Mouse (Mus musculus): ENCODE results near the gene Gpha2. TPM values are rescaled to one million over a fixed set of nuclear protein-coding genes. Genes with fewer than 3 reads are reported as not detected.
A peak's percentile ranks its signal among the peaks of the same experiment; 100 is the strongest.

Gpha2 gene
- 2.0 and 2.4 TPM in 2 replicates for polyA plus RNA-seq (2016; fragmentation: Nextera tagmentation; extraction: Ambion mirVana)

GRCm38 (mm10) chr19:6226135-6226534, at the start of gene Gpha2:
Gene Gpha2 (plus strand): TSS chr19:6226380.
- peak within 1 kb of the TSS; percentile 69 for H3K27ac ChIP-seq
- WGBS: 4% methylated on average over 2 of the region's 2 CpGs

DNA sequence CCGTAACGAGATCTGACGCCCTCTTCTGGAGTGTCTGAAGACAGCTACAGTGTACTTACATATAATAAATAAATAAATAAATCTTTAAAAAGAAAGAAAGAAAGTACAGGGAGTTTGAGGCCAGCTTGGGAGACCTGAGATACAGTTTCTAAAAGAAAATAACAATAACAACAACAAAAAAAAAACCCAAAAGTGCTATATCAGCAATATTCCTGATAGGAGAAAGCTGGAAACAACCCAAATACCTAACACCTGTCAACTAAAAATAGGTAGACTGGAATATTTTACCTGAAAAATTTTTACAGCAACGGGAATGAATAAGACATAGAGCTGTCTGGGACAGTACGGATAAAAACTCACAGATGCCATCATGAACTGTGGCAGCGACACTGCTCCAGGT, 47.4 kb upstream of the Gpha2 start:
- H3K4me1 ChIP-seq (replicated peaks): 0 out of 2 replicates have a peak, but pooled peaks cover 5% of the 10 kb centered on the region
- no peak overlapping the region for H3K27ac ChIP-seq
- no peaks in the 10 kb centered on the region for H3K36me3 ChIP-seq
- H3K27me3 ChIP-seq: no peaks in the 10 kb centered on the region
- no peak for ATAC-seq (ENCODE audit: insufficient number of reproducible peaks, insufficient read depth, low FRiP score, low TSS enrichment, low read depth)
- no peaks in the 10 kb centered on the region for H3K9me3 ChIP-seq
- H3K4me2 ChIP-seq: no peak overlapping the region
- 95% methylated on average over 6 of the region's 6 CpGs for WGBS
- H3K4me3 ChIP-seq (replicated peaks): no peak overlapping the region
- no peak overlapping the region for H3K9ac ChIP-seq (replicated peaks)

More at GRCm38 (mm10) chr19:6226135-6226534, at the start of gene Gpha2:
- Histone ChIP-seq H3K4me1 (replicated peaks) (peaks cover 7% of the 10 kb centered on the region; the same call in 1 of the 2 replicates), H3K36me3 (peaks cover 44% of the 10 kb centered on the region), H3K27me3 (no peaks in the 10 kb centered on the region), H3K4me3 (replicated peaks) (no peak within 1 kb of the TSS), H3K4me2 (no peak within 1 kb of the TSS), H3K9me3 (no peaks in the 10 kb centered on the region), H3K9ac (replicated peaks) (no peak within 1 kb of the TSS)
- peak; percentile 57; the same call in 1 of the 2 replicates for ATAC-seq (ENCODE audit: insufficient number of reproducible peaks, insufficient read depth, low FRiP score, low TSS enrichment, low read depth)

DNA sequence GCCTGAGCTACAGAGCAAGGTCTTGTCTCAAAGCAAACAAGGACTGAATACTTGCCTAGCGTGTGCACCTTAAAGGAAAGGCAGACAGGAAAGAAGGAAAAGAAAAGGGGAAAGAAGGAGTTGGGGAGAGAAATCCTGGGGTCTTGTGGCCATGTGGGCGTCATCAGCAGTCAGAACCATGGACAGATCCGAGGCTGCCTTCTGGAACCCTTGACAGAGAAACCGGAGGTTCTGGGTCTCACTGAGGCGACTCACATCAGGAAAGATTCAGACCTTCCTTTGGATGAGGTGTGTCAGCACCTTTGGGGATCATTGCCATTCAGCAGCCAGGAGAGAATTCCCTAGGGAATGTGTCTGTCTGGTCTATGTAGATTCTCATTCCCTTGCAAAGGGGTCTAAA, 44.6 kb upstream of the Gpha2 start:
- Histone ChIP-seq H3K27me3 (no peaks in the 10 kb centered on the region), H3K4me3 (replicated peaks) (no peak overlapping the region), H3K4me1 (replicated peaks) (0 out of 2 replicates have a peak, but pooled peaks cover 5% of the 10 kb centered on the region), H3K9me3 (no peaks in the 10 kb centered on the region), H3K9ac (replicated peaks) (no peak overlapping the region), H3K36me3 (no peaks in the 10 kb centered on the region), H3K4me2 (no peak overlapping the region), H3K27ac (no peak overlapping the region)
- 20% methylated on average over 5 of the region's 5 CpGs for WGBS
- ATAC-seq (ENCODE audit: insufficient number of reproducible peaks, insufficient read depth, low FRiP score, low TSS enrichment, low read depth): no peak

DNA sequence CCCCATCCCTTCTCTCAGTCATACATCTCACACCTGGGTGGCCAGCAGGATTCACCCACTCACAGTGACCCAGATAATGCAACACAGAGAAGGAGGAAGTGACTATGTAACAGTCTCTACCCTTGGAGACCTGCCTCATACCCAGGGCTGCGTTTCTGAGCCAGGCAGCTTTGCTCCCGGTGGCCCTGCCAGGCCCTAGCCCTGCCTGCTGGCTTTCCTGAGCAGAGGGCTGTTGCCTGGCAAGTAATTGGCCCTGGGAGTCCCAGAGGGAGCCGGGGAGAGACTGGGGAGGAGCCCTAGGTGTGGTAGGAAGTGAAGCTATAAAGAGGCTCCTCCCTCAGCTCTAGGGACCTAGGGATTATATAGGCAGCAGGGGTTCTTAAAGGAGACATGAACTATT, 43.6 kb upstream of the Gpha2 start:
- H3K9me3 ChIP-seq: no peaks in the 10 kb centered on the region
- ATAC-seq (ENCODE audit: insufficient number of reproducible peaks, insufficient read depth, low FRiP score, low TSS enrichment, low read depth): no peak
- H3K36me3 ChIP-seq: no peaks in the 10 kb centered on the region
- no peaks in the 10 kb centered on the region for H3K27me3 ChIP-seq
- H3K4me2 ChIP-seq: no peak overlapping the region
- H3K27ac ChIP-seq: no peak overlapping the region
- H3K4me1 ChIP-seq (replicated peaks): 0 out of 2 replicates have a peak, but pooled peaks cover 5% of the 10 kb centered on the region
- H3K9ac ChIP-seq (replicated peaks): no peak overlapping the region
- H3K4me3 ChIP-seq (replicated peaks): no peak overlapping the region
- WGBS: 9% methylated on average over 3 of the region's 3 CpGs

- no peaks in the 10 kb centered on the region for H3K9me3 ChIP-seq
- H3K27ac ChIP-seq: no peak within 1 kb of the TSS
- no peaks in the 10 kb centered on the region for H3K36me3 ChIP-seq
- 0 out of 2 replicates have a peak, but pooled peaks cover 5% of the 10 kb centered on the region for H3K4me1 ChIP-seq (replicated peaks)
- ATAC-seq (ENCODE audit: insufficient number of reproducible peaks, insufficient read depth, low FRiP score, low TSS enrichment, low read depth): no peak
- H3K4me2 ChIP-seq: no peak within 1 kb of the TSS
- no peak within 1 kb of the TSS for H3K9ac ChIP-seq (replicated peaks)
- no peaks in the 10 kb centered on the region for H3K27me3 ChIP-seq
- WGBS: 85% methylated on average over 23 of the region's 23 CpGs
- no peak within 1 kb of the TSS for H3K4me3 ChIP-seq (replicated peaks)
Observed at GRCm38 (mm10) chr19:6184131-6184530, 42.0 kb upstream of the Gpha2 start, which contains the start of gene Majin. Gene Majin (plus strand): TSS chr19:6184388.

DNA sequence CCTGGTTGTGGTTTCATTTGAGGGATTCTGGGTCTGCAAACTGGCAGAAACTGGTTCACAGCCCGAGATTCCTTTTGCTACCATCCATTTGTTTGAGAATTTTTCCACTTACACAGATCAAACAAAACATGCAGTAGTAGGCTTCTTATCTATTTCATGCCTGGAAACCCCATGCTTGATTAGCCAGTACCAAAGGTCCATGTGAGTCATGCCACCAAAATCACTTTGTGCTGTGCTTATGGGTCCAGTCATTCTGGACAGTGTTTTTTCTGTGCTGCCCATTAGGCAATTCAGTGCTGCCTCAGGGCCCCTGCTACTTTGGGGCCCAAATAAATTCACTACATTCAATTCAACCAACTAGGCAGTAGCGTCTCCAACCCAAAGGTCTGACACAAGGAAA, 21.9 kb upstream of the Gpha2 start:
- H3K27me3 ChIP-seq: no peaks in the 10 kb centered on the region
- H3K36me3 ChIP-seq: no peaks in the 10 kb centered on the region
- ATAC-seq (ENCODE audit: insufficient number of reproducible peaks, insufficient read depth, low FRiP score, low TSS enrichment, low read depth): no peak
- 78% methylated on average over 2 of the region's 2 CpGs for WGBS
- H3K9ac ChIP-seq (replicated peaks): no peak overlapping the region
- H3K4me3 ChIP-seq (replicated peaks): no peak overlapping the region
- no peaks in the 10 kb centered on the region for H3K4me1 ChIP-seq (replicated peaks)
- H3K27ac ChIP-seq: no peak overlapping the region
- H3K4me2 ChIP-seq: no peak overlapping the region
- no peaks in the 10 kb centered on the region for H3K9me3 ChIP-seq

DNA sequence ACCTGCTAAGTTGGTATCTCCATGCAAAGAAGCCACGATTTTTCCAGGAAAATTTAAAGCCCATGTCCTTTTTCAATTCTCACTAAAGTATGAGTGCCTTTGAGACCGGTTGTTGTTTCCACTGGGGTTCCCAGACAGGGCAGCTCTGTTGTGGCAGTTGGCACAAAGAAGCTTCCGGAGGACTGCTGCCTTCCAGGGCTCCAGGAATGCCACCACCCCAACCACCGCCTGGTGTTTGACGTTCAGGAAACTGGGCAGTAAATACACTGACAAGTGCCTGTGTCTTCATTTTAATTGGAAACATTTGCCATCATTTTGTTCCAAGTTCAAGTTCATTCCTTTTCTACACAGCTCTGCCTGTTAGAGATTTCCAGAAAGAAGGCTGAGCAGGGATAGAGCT, 19.5 kb upstream of the Gpha2 start:
- H3K27ac ChIP-seq: no peak overlapping the region
- H3K27me3 ChIP-seq: no peaks in the 10 kb centered on the region
- no peak for ATAC-seq (ENCODE audit: insufficient number of reproducible peaks, insufficient read depth, low FRiP score, low TSS enrichment, low read depth)
- no peaks in the 10 kb centered on the region for H3K36me3 ChIP-seq
- whole genome bisulfite sequencing: 58% methylated on average over 5 of the region's 5 CpGs
- no peak overlapping the region for H3K4me2 ChIP-seq
- H3K4me1 ChIP-seq (replicated peaks): no peaks in the 10 kb centered on the region
- no peak overlapping the region for H3K9ac ChIP-seq (replicated peaks)
- H3K4me3 ChIP-seq (replicated peaks): no peak overlapping the region
- no peaks in the 10 kb centered on the region for H3K9me3 ChIP-seq

DNA sequence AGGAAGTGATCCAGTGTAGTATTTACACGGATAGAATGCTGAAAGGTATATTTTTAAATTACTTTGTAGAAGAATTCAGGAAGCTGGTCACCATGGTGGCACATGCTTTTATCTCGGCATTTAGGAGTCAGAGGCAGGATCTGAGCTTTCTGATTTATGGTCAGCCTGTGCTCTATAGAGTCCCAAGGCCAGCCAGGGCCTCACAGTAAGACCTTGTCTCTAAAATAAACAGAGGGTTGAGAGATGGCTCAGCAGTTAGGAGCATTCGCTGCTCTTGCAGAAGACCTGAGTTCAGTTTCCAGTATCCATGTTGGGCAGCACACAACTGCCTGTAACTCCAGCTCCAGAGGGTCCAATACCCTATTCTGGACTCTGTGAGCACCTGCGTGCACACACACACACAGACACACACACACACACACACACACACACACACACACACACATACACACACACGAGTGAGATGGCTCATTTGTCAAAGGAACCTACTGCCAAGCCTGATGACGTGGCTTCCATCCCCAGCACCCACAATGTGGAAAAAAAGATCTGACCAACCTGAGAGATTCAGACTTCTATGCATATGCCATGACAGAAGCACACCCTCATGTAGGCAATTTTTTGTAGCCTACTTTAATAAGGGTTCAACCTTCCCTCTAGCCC, 10.0 kb upstream of the Gpha2 start:
- Histone ChIP-seq H3K27me3 (no peaks in the 10 kb centered on the region), H3K4me2 (no peak overlapping the region), H3K4me1 (replicated peaks) (no peaks in the 10 kb centered on the region), H3K4me3 (replicated peaks) (no peak overlapping the region), H3K9ac (replicated peaks) (no peak overlapping the region), H3K9me3 (no peaks in the 10 kb centered on the region), H3K36me3 (no peaks in the 10 kb centered on the region), H3K27ac (no peak overlapping the region)
- no peak for ATAC-seq (ENCODE audit: insufficient number of reproducible peaks, insufficient read depth, low FRiP score, low TSS enrichment, low read depth)
- WGBS: 74% methylated on average over 6 of the region's 6 CpGs

GRCm38 (mm10) chr19:6218606-6219005, 7.6 kb upstream of the Gpha2 start:
- no peak overlapping the region for H3K4me3 ChIP-seq (replicated peaks)
- no peaks in the 10 kb centered on the region for H3K4me1 ChIP-seq (replicated peaks)
- H3K9ac ChIP-seq (replicated peaks): no peak overlapping the region
- no peaks in the 10 kb centered on the region for H3K9me3 ChIP-seq
- H3K27me3 ChIP-seq: no peaks in the 10 kb centered on the region
- ATAC-seq (ENCODE audit: insufficient number of reproducible peaks, insufficient read depth, low FRiP score, low TSS enrichment, low read depth): no peak
- H3K36me3 ChIP-seq: no peaks in the 10 kb centered on the region
- no peak overlapping the region for H3K4me2 ChIP-seq
- 76% methylated on average over 6 of the region's 6 CpGs for WGBS
- H3K27ac ChIP-seq: no peak overlapping the region

- H3K27ac ChIP-seq: peak overlapping the region; percentile 69; the same call in 1 of the 2 replicates
- 81% methylated on average over 14 of the region's 14 CpGs for WGBS
- no peak for ATAC-seq (ENCODE audit: insufficient number of reproducible peaks, insufficient read depth, low FRiP score, low TSS enrichment, low read depth)
Observed at GRCm38 (mm10) chr19:6226763-6227162, 583 bp downstream of the Gpha2 start.

DNA sequence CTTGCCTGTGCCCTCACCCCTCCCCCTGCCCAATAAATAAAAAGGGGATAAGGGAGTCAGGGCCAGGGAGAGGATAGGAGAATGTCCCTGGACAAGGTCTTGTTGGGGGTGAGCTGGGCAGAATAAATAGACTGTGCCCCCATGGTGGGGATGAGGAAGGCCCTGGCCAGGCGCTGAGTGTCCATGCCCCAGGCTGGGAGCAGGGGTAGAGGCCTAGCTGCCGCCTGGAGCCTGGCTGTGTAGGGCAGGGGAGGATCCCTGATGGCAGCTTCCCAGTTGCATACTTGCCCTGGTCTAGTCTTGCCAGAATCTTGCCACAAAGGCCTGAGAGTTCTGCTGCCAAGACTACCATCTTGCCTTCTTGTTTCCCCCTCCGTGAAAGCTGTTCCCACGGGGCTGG, 1.7 kb downstream of the Gpha2 start:
- H3K4me2 ChIP-seq: no peak overlapping the region
- H3K4me1 ChIP-seq (replicated peaks): peaks cover 7% of the 10 kb centered on the region; the same call in 1 of the 2 replicates
- H3K27me3 ChIP-seq: no peaks in the 10 kb centered on the region
- no peak overlapping the region for H3K27ac ChIP-seq
- no peak for ATAC-seq (ENCODE audit: insufficient number of reproducible peaks, insufficient read depth, low FRiP score, low TSS enrichment, low read depth)
- H3K9me3 ChIP-seq: no peaks in the 10 kb centered on the region
- H3K36me3 ChIP-seq: peaks cover 60% of the 10 kb centered on the region
- H3K9ac ChIP-seq (replicated peaks): no peak overlapping the region
- H3K4me3 ChIP-seq (replicated peaks): no peak overlapping the region
- 86% methylated on average over 4 of the region's 4 CpGs for WGBS

More at GRCm38 (mm10) chr19:6226763-6227162, 583 bp downstream of the Gpha2 start:
- Histone ChIP-seq H3K9me3 (no peaks in the 10 kb centered on the region), H3K4me2 (no peak overlapping the region), H3K36me3 (peaks cover 50% of the 10 kb centered on the region), H3K27me3 (no peaks in the 10 kb centered on the region), H3K4me1 (replicated peaks) (peaks cover 7% of the 10 kb centered on the region; the same call in 1 of the 2 replicates), H3K9ac (replicated peaks) (no peak overlapping the region), H3K4me3 (replicated peaks) (no peak overlapping the region)

DNA sequence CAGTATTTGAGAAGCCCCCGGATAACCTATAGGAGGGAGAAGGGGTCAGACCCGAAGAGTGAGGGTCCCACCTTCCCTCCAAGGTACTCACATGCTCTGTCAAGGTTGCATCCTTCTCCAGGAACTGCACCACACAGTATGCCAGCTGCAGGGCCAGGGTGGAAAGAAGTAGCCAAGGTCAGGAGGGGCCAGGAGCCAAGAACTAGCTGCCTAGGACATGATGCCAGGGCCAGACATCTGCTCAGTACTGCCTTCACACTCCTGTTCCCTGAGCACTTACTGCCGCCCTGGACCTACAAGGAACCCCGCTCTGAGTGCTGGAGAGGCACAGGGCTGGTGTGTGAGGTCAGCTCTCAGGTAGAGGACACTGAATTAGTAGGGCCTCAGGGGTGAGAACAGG, 4.2 kb downstream of the Gpha2 start:
- H3K9ac ChIP-seq (replicated peaks): no peak overlapping the region
- H3K9me3 ChIP-seq: no peaks in the 10 kb centered on the region
- H3K27ac ChIP-seq: no peak overlapping the region
- no peaks in the 10 kb centered on the region for H3K27me3 ChIP-seq
- H3K4me1 ChIP-seq (replicated peaks): peaks cover 20% of the 10 kb centered on the region
- H3K36me3 ChIP-seq: peaks cover 68% of the 10 kb centered on the region
- WGBS: 82% methylated on average over 4 of the region's 4 CpGs
- no peak overlapping the region for H3K4me3 ChIP-seq (replicated peaks)
- no peak for ATAC-seq (ENCODE audit: insufficient number of reproducible peaks, insufficient read depth, low FRiP score, low TSS enrichment, low read depth)
- no peak overlapping the region for H3K4me2 ChIP-seq

Data from limb, embryonic 12.5 days (tissue).